Mouse (Mus musculus) stomach, postnatal 0 days (tissue): ENCODE measurements around the gene Rgs10.

ENCODE experiments used
- CTCF ChIP-seq: IDR thresholded peaks from 2 replicates; pipeline ENCODE4 v1.5.1; 2016; ENCODE audit warnings: antibody characterized with exemption, low read depth, mild to moderate bottlenecking, moderate library complexity
- EP300 ChIP-seq: optimal IDR thresholded peaks from 2 replicates; pipeline ENCODE3; 2016; ENCODE audit warnings: antibody characterized with exemption

DNA sequence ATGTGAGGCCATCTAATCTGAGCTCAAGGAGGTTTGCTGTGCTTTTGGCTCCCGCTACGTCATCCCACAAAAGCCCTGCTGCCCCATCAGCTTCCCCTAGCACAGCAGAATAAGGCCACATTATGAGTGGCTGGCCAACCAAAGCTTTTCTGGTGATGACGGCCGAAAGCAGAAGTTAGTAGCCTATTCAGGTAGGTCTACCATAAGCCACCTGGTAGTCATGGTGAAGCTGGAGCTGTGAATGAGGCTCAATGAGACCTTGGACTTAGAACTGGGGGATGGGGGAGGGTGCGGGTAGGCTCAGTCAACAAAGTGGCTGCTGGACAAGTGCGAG is 36.1 kb downstream of the Rgs10 start:
- TF ChIP-seq EP300 (no peak), CTCF (no peak)
